8 mouse cellular contexts compared by ENCODE assay signal in the genomic region with DNA sequence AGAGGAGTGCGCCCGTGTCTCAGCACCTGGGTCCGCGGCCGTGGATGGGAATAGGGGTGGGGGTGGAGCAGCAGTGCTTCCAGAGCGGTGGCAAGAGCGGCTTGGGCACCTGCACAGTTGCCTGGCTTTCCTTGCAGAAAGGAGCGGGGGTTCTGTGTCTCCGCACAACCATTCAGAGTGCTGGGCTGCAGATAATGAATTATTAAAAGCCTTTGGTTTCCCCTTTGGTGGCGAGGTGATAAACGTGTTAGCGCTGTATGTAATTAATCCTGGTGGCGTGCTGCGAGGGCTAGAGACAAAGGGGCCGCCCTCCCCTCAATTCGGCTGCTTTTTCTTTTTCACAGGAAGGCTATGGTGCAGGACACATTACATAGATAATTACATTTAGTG. TPM values are rescaled to one million over a fixed set of nuclear protein-coding genes. Genes with fewer than 3 reads are reported as not detected.
A peak's percentile ranks its signal among the peaks of the same experiment; 100 is the strongest.
DNase-seq lines count a peak whose midpoint lies in the region; ATAC-seq lines count a peak whose summit lies in the region.

No protein-coding gene starts in this region.

- no peaks in the 10 kb centered on the region for H3K36me3 ChIP-seq in neural tube, embryonic 11.5 days (ENCODE audit: control insufficient read depth, insufficient read depth, low read length)
- H3K36me3 ChIP-seq in limb, embryonic 13.5 days = no peaks in the 10 kb centered on the region
- H3K36me3 ChIP-seq in stomach, embryonic 15.5 days = no peaks in the 10 kb centered on the region

- no peak for ATAC-seq in cerebellum, adult (ENCODE audit: insufficient number of reproducible peaks, low FRiP score, low TSS enrichment)
- peak; percentile 60 for ATAC-seq in neural tube, embryonic 11.5 days (ENCODE audit: insufficient read depth, low FRiP score, low TSS enrichment)
- no peak for ATAC-seq in limb, embryonic 13.5 days (ENCODE audit: low FRiP score, low read depth)
- no peak for ATAC-seq in stomach, embryonic 15.5 days (ENCODE audit: insufficient read depth, low FRiP score, low read depth)

- peak; percentile 20 for DNase-seq in cerebellum, adult 11 months
- peak; percentile 76 for DNase-seq in neural tube, embryonic 11.5 days (ENCODE audit: low spot score)
- no peak for DNase-seq in neural tube, embryonic 10.5 days (ENCODE audit: extremely low spot score, low spot score)
- no peak for DNase-seq in layer of hippocampus, adult 8-10 months (ENCODE audit: low spot score in 2 of 2)
- no peak for DNase-seq in Muller cell, postnatal 12 days (ENCODE audit: inconsistent ontology term)

- peak overlapping the region; percentile 80 for H3K4me2 ChIP-seq in neural tube, embryonic 11.5 days (ENCODE audit: low read depth)
- peak overlapping the region; percentile 91 for H3K4me2 ChIP-seq in limb, embryonic 13.5 days (replicated peaks)
- peak overlapping the region; percentile 85 for H3K4me2 ChIP-seq in stomach, embryonic 15.5 days

- H3K27ac ChIP-seq in neural tube, embryonic 11.5 days (ENCODE audit: low read depth, low read length) = peak overlapping the region; percentile 98
- no peak overlapping the region for H3K27ac ChIP-seq in limb, embryonic 13.5 days
- 0 out of 2 replicates have a peak overlapping the region, but pooled peaks have one; percentile 5 for H3K27ac ChIP-seq in stomach, embryonic 15.5 days

- H3K9me3 ChIP-seq in neural tube, embryonic 11.5 days (ENCODE audit: control insufficient read depth, low read length) = no peaks in the 10 kb centered on the region
- no peaks in the 10 kb centered on the region for H3K9me3 ChIP-seq in limb, embryonic 13.5 days
- no peaks in the 10 kb centered on the region for H3K9me3 ChIP-seq in stomach, embryonic 15.5 days

- peaks cover 24% of the 10 kb centered on the region for H3K4me1 ChIP-seq in neural tube, embryonic 11.5 days (ENCODE audit: control insufficient read depth, insufficient read depth, low read length)
- peaks cover 29% of the 10 kb centered on the region for H3K4me1 ChIP-seq in limb, embryonic 13.5 days
- H3K4me1 ChIP-seq in stomach, embryonic 15.5 days = peaks cover 26% of the 10 kb centered on the region

- H3K4me3 ChIP-seq in neural tube, embryonic 11.5 days (ENCODE audit: low read depth, low read length) = peak overlapping the region; percentile 53
- H3K4me3 ChIP-seq in limb, embryonic 13.5 days = peak overlapping the region; percentile 44
- peak overlapping the region; percentile 41 for H3K4me3 ChIP-seq in stomach, embryonic 15.5 days (replicated peaks)

- peak overlapping the region; percentile 78 for H3K9ac ChIP-seq in neural tube, embryonic 11.5 days (ENCODE audit: low read length)
- H3K9ac ChIP-seq in limb, embryonic 13.5 days = 0 out of 2 replicates have a peak overlapping the region, but pooled peaks have one; percentile 19
- H3K9ac ChIP-seq in stomach, embryonic 15.5 days = no peak overlapping the region

- WGBS in neural tube, embryonic 11.5 days = under 1% methylated on average over 16 of the region's 16 CpGs
- 1% methylated on average over 16 of the region's 16 CpGs for WGBS in limb, embryonic 13.5 days
- 9% methylated on average over 16 of the region's 16 CpGs for WGBS in stomach, embryonic 15.5 days

- 0 out of 2 replicates have a peak, but pooled peaks cover 2% of the 10 kb centered on the region for H3K27me3 ChIP-seq in neural tube, embryonic 11.5 days (ENCODE audit: control insufficient read depth, insufficient read depth, low read length)
- peaks cover 39% of the 10 kb centered on the region for H3K27me3 ChIP-seq in limb, embryonic 13.5 days
- peaks cover 16% of the 10 kb centered on the region; the same call in 1 of the 2 replicates for H3K27me3 ChIP-seq in stomach, embryonic 15.5 days (replicated peaks)

RNA-seq across cellular contexts. Expression of a gene that starts 18.7 kb away (rescaled TPM):
- polyA plus RNA-seq in neural tube, embryonic 11.5 days (2014; fragmentation: Nextera tagmentation; extraction: Ambion mirVana) = 12.5 and 15.2 TPM in 2 replicates
- polyA plus RNA-seq in limb, embryonic 13.5 days (2015; fragmentation: Nextera tagmentation; extraction: Ambion mirVana) = 1.7 and 2.6 TPM in 2 replicates
- 16.5 and 17.4 TPM in 2 replicates for polyA plus RNA-seq in stomach, embryonic 15.5 days (2015; fragmentation: Nextera tagmentation; extraction: Ambion mirVana)
- 10 to 100 TPM; 61.6 to 69.8 (median 62.7) TPM for total RNA-seq in layer of hippocampus, adult 8-10 months (2022)

RNA-seq across cellular contexts. Expression of a gene that starts 51.8 kb away (rescaled TPM):
- 55.3 and 57.6 TPM in 2 replicates for polyA plus RNA-seq in neural tube, embryonic 11.5 days (2014; fragmentation: Nextera tagmentation; extraction: Ambion mirVana)
- 31.9 and 35.9 TPM in 2 replicates for polyA plus RNA-seq in limb, embryonic 13.5 days (2015; fragmentation: Nextera tagmentation; extraction: Ambion mirVana)
- polyA plus RNA-seq in stomach, embryonic 15.5 days (2015; fragmentation: Nextera tagmentation; extraction: Ambion mirVana) = 39.3 and 47.8 TPM in 2 replicates
- 10 to 100 TPM; 39.6 to 47.7 (median 43.0) TPM for total RNA-seq in layer of hippocampus, adult 8-10 months (2022)

Comparison
In these comparisons a context has a peak if more than half of its experiments do, and no peak if none do; other contexts are left out.
1. DNase-seq: peak in cerebellum, adult 11 months (single experiment) and neural tube, embryonic 11.5 days (single experiment); none in neural tube, embryonic 10.5 days (single experiment), layer of hippocampus, adult 8-10 months (0 of 2) and Muller cell, postnatal 12 days (single experiment).
2. Peak in every context shown above with its lines, with median percentiles within 50 percentile points of each other: H3K4me2 ChIP-seq and H3K4me3 ChIP-seq.